Mouse (Mus musculus) cortical plate, adult 2 months (tissue): ENCODE measurements around the gene A430078G23Rik.

ENCODE experiments used
- CTCF ChIP-seq: fragments of 200-500 bp; IDR thresholded peaks from 2 replicates; pipeline ENCODE4 v1.5.1; 2011; ENCODE audit warnings: mild to moderate bottlenecking, control low read depth, low read length; ENCODE audit not compliant: insufficient read depth; ENCODE audit errors: extremely low read depth
- POLR2A ChIP-seq: fragments of 200-500 bp; IDR thresholded peaks from 2 replicates; pipeline ENCODE4 v1.6.1; 2011; ENCODE audit warnings: mild to moderate bottlenecking, low read length, control low read depth; ENCODE audit not compliant: insufficient read depth; ENCODE audit errors: extremely low read depth

GRCm38 (mm10) chr8:3407417-3407816 is 54.2 kb downstream of the A430078G23Rik start:
- TF ChIP-seq CTCF = no peak
- no peak for TF ChIP-seq POLR2A
